Mouse (Mus musculus): Measurements from ENCODE around the gene Gm3739.
A peak's percentile ranks its signal among the peaks of the same experiment; 100 is the strongest.
"Not testable (repeated sequence)": the region's sequence is repeated elsewhere in the genome, so short reads cannot be mapped to it uniquely, and the experiment has no call there.

Gm3739 gene

GRCm38 (mm10) chr14:7314661-7315060 is at the start of gene Gm3739:
TSS of gene Gm3739 (minus strand) at chr14:7315049.
- DNase-seq (ENCODE audit: low read depth, low spot score): not testable (repeated sequence)

- not testable (repeated sequence) for DNase-seq (ENCODE audit: low read depth, low spot score)
These were observed 17.4 kb upstream of the Gm3739 start, which contains the start of gene Gm5797 for GRCm38 (mm10) chr14:7332295-7332694. TSS of gene Gm5797 (minus strand) at chr14:7332395.

GRCm38 (mm10) chr14:7315093-7315492 is 244 bp upstream of the Gm3739 start:
- peak; percentile 23 for DNase-seq (ENCODE audit: low read depth, low spot score)

- not testable (repeated sequence) for DNase-seq (ENCODE audit: low read depth, low spot score)
These were observed 50.2 kb downstream of the Gm3739 start, which contains the start of gene Gm3727 for GRCm38 (mm10) chr14:7264614-7265013. TSS of gene Gm3727 (minus strand) at chr14:7264714.

Measured in CD4-positive helper T cell, adult 2 months (primary cell).